Mouse (Mus musculus): ENCODE data around the gene Ptprr. TPM values are rescaled to one million over a fixed set of nuclear protein-coding genes. Genes with fewer than 3 reads are reported as not detected.

Gene Ptprr
- polyA plus RNA-seq, 1 experiment: 0.35 TPM

- 57% methylated on average over 7 of the region's 7 CpGs for WGBS
- DNase-seq: no peak
- no peak overlapping the region for H3K4me3 ChIP-seq (ENCODE audit: control insufficient read depth, insufficient read depth, low read length)
- H3K36me3 ChIP-seq (ENCODE audit: control insufficient read depth, insufficient read depth, low read length): no peaks in the 10 kb centered on the region
- H3K27ac ChIP-seq (ENCODE audit: control insufficient read depth, insufficient read depth, low read length): no peak overlapping the region
- H3K27me3 ChIP-seq (ENCODE audit: control insufficient read depth, insufficient read depth, low read length): no peaks in the 10 kb centered on the region
- no peaks in the 10 kb centered on the region for H3K4me1 ChIP-seq (replicated peaks; ENCODE audit: control insufficient read depth, insufficient read depth, low read length)
- TF ChIP-seq POLR2A (IDR thresholded peaks at IDR 0.05; ENCODE audit: control insufficient read depth, extremely low read depth, insufficient read depth, low read length, poor library complexity) (no peak), CTCF (IDR thresholded peaks at IDR 0.05; ENCODE audit: borderline replicate concordance, control insufficient read depth, extremely low read depth, insufficient read depth, low read length, poor library complexity) (no peak)
Observed at GRCm38 (mm10) chr10:116079396-116079795, 61.4 kb downstream of the Ptprr start.

- no peak for DNase-seq
Observed at GRCm38 (mm10) chr10:116080841-116081240, 62.8 kb downstream of the Ptprr start.

GRCm38 (mm10) chr10:116083965-116084364, 66.0 kb downstream of the Ptprr start:
- Histone ChIP-seq H3K27ac (ENCODE audit: control insufficient read depth, insufficient read depth, low read length) (no peak overlapping the region), H3K4me1 (replicated peaks; ENCODE audit: control insufficient read depth, insufficient read depth, low read length) (no peaks in the 10 kb centered on the region), H3K36me3 (ENCODE audit: control insufficient read depth, insufficient read depth, low read length) (no peaks in the 10 kb centered on the region), H3K27me3 (ENCODE audit: control insufficient read depth, insufficient read depth, low read length) (no peaks in the 10 kb centered on the region), H3K4me3 (ENCODE audit: control insufficient read depth, insufficient read depth, low read length) (no peak overlapping the region)
- WGBS: 23% methylated on average over 3 of the region's 3 CpGs
- TF ChIP-seq POLR2A (IDR thresholded peaks at IDR 0.05; ENCODE audit: control insufficient read depth, extremely low read depth, insufficient read depth, low read length, poor library complexity) (no peak), CTCF (IDR thresholded peaks at IDR 0.05; ENCODE audit: borderline replicate concordance, control insufficient read depth, extremely low read depth, insufficient read depth, low read length, poor library complexity) (no peak)
- DNase-seq: no peak

More at GRCm38 (mm10) chr10:116080841-116081240, 62.8 kb downstream of the Ptprr start:
- Histone ChIP-seq H3K4me3 (ENCODE audit: control insufficient read depth, insufficient read depth, low read length) (no peak overlapping the region), H3K4me1 (replicated peaks; ENCODE audit: control insufficient read depth, insufficient read depth, low read length) (no peaks in the 10 kb centered on the region), H3K36me3 (ENCODE audit: control insufficient read depth, insufficient read depth, low read length) (no peaks in the 10 kb centered on the region), H3K27ac (ENCODE audit: control insufficient read depth, insufficient read depth, low read length) (no peak overlapping the region), H3K27me3 (ENCODE audit: control insufficient read depth, insufficient read depth, low read length) (no peaks in the 10 kb centered on the region)
- TF ChIP-seq POLR2A (IDR thresholded peaks at IDR 0.05; ENCODE audit: control insufficient read depth, extremely low read depth, insufficient read depth, low read length, poor library complexity) (no peak), CTCF (IDR thresholded peaks at IDR 0.05; ENCODE audit: borderline replicate concordance, control insufficient read depth, extremely low read depth, insufficient read depth, low read length, poor library complexity) (no peak)
- WGBS: 91% methylated on average over 6 of the region's 6 CpGs

GRCm38 (mm10) chr10:116096466-116096865, 78.5 kb downstream of the Ptprr start:
- no peaks in the 10 kb centered on the region for H3K36me3 ChIP-seq (ENCODE audit: control insufficient read depth, insufficient read depth, low read length)
- no peak for DNase-seq
- no peaks in the 10 kb centered on the region for H3K27me3 ChIP-seq (ENCODE audit: control insufficient read depth, insufficient read depth, low read length)
- no peak overlapping the region for H3K27ac ChIP-seq (ENCODE audit: control insufficient read depth, insufficient read depth, low read length)
- no peak for TF ChIP-seq CTCF (IDR thresholded peaks at IDR 0.05; ENCODE audit: borderline replicate concordance, control insufficient read depth, extremely low read depth, insufficient read depth, low read length, poor library complexity)
- no peak for TF ChIP-seq POLR2A (IDR thresholded peaks at IDR 0.05; ENCODE audit: control insufficient read depth, extremely low read depth, insufficient read depth, low read length, poor library complexity)
- no peaks in the 10 kb centered on the region for H3K4me1 ChIP-seq (replicated peaks; ENCODE audit: control insufficient read depth, insufficient read depth, low read length)
- no peak overlapping the region for H3K4me3 ChIP-seq (ENCODE audit: control insufficient read depth, insufficient read depth, low read length)
- 92% methylated on average over 13 of the region's 13 CpGs for WGBS

GRCm38 (mm10) chr10:116098470-116098869, 80.5 kb downstream of the Ptprr start:
- Histone ChIP-seq H3K4me1 (replicated peaks; ENCODE audit: control insufficient read depth, insufficient read depth, low read length) (no peaks in the 10 kb centered on the region), H3K36me3 (ENCODE audit: control insufficient read depth, insufficient read depth, low read length) (no peaks in the 10 kb centered on the region), H3K4me3 (ENCODE audit: control insufficient read depth, insufficient read depth, low read length) (no peak overlapping the region), H3K27ac (ENCODE audit: control insufficient read depth, insufficient read depth, low read length) (no peak overlapping the region), H3K27me3 (ENCODE audit: control insufficient read depth, insufficient read depth, low read length) (no peaks in the 10 kb centered on the region)
- DNase-seq: no peak
- TF ChIP-seq POLR2A (IDR thresholded peaks at IDR 0.05; ENCODE audit: control insufficient read depth, extremely low read depth, insufficient read depth, low read length, poor library complexity): no peak
- no peak for TF ChIP-seq CTCF (IDR thresholded peaks at IDR 0.05; ENCODE audit: borderline replicate concordance, control insufficient read depth, extremely low read depth, insufficient read depth, low read length, poor library complexity)
- 84% methylated on average over 7 of the region's 7 CpGs for WGBS

- Histone ChIP-seq H3K36me3 (ENCODE audit: control insufficient read depth, insufficient read depth, low read length) (no peaks in the 10 kb centered on the region), H3K4me1 (replicated peaks; ENCODE audit: control insufficient read depth, insufficient read depth, low read length) (no peaks in the 10 kb centered on the region), H3K27me3 (ENCODE audit: control insufficient read depth, insufficient read depth, low read length) (no peaks in the 10 kb centered on the region), H3K27ac (ENCODE audit: control insufficient read depth, insufficient read depth, low read length) (no peak overlapping the region), H3K4me3 (ENCODE audit: control insufficient read depth, insufficient read depth, low read length) (no peak overlapping the region)
- TF ChIP-seq POLR2A (IDR thresholded peaks at IDR 0.05; ENCODE audit: control insufficient read depth, extremely low read depth, insufficient read depth, low read length, poor library complexity) (no peak), CTCF (IDR thresholded peaks at IDR 0.05; ENCODE audit: borderline replicate concordance, control insufficient read depth, extremely low read depth, insufficient read depth, low read length, poor library complexity) (no peak)
- WGBS: 69% methylated on average over 4 of the region's 4 CpGs
- DNase-seq: no peak
Observed at GRCm38 (mm10) chr10:116108176-116108575, 90.2 kb downstream of the Ptprr start.

GRCm38 (mm10) chr10:116108730-116109129, 90.7 kb downstream of the Ptprr start:
- no peak for TF ChIP-seq CTCF (IDR thresholded peaks at IDR 0.05; ENCODE audit: borderline replicate concordance, control insufficient read depth, extremely low read depth, insufficient read depth, low read length, poor library complexity)
- no peak for TF ChIP-seq POLR2A (IDR thresholded peaks at IDR 0.05; ENCODE audit: control insufficient read depth, extremely low read depth, insufficient read depth, low read length, poor library complexity)
- WGBS: 89% methylated on average over 1 of the region's 1 CpGs
- no peak for DNase-seq

More at GRCm38 (mm10) chr10:116108730-116109129, 90.7 kb downstream of the Ptprr start:
- Histone ChIP-seq H3K36me3 (ENCODE audit: control insufficient read depth, insufficient read depth, low read length) (no peaks in the 10 kb centered on the region), H3K27me3 (ENCODE audit: control insufficient read depth, insufficient read depth, low read length) (no peaks in the 10 kb centered on the region), H3K27ac (ENCODE audit: control insufficient read depth, insufficient read depth, low read length) (no peak overlapping the region), H3K4me1 (replicated peaks; ENCODE audit: control insufficient read depth, insufficient read depth, low read length) (no peaks in the 10 kb centered on the region), H3K4me3 (ENCODE audit: control insufficient read depth, insufficient read depth, low read length) (no peak overlapping the region)

Measured in thymus, adult 2 months (tissue).